Mouse (Mus musculus) forebrain, embryonic 11.5 days (tissue): ENCODE results near the gene Lgals9. TPM values are rescaled to one million over a fixed set of nuclear protein-coding genes. Genes with fewer than 3 reads are reported as not detected.

ENCODE experiments used
- ATAC-seq: fragments of 200-750 bp; cut with Nextera tagmentation; replicated peaks from 2 replicates; pipeline ENCODE4 v1.8.0; 2017; ENCODE audit warnings: moderate TSS enrichment; ENCODE audit not compliant: low FRiP score
- DNase-seq: peaks from one replicate; pipeline ENCODE4 v3.0.0-alpha.2; 2017; ENCODE audit warnings: low spot score
- H3K27ac ChIP-seq: fragments of 300-500 bp; sonication (generic); 2 replicates; pipeline ENCODE4 v1.5.1; 2014; ENCODE audit warnings: low read depth, low read length
- H3K27me3 ChIP-seq: fragments of 300-500 bp; sonication (generic); 2 replicates; pipeline ENCODE4 v1.6.1; 2014; ENCODE audit warnings: mild to moderate bottlenecking, low read length, mixed read lengths; ENCODE audit not compliant: control insufficient read depth, insufficient read depth
- H3K36me3 ChIP-seq: fragments of 300-500 bp; sonication (generic); 2 replicates; pipeline ENCODE4 v1.6.1; 2014; ENCODE audit warnings: mild to moderate bottlenecking, low read length, moderate library complexity, mixed read lengths; ENCODE audit not compliant: control insufficient read depth, insufficient read depth
- H3K4me1 ChIP-seq: fragments of 300-500 bp; sonication (generic); replicated peaks from 2 replicates; pipeline ENCODE4 v1.6.1; 2014; ENCODE audit warnings: low read length, mixed read lengths; ENCODE audit not compliant: control insufficient read depth, insufficient read depth
- H3K4me2 ChIP-seq: fragments of 300-500 bp; sonication (generic); 2 replicates; pipeline ENCODE4 v1.6.1; 2014; ENCODE audit warnings: low read depth, mild to moderate bottlenecking, low read length, moderate library complexity, mixed read lengths; ENCODE audit not compliant: severe bottlenecking
- H3K4me3 ChIP-seq: fragments of 300-500 bp; sonication (generic); 2 replicates; pipeline ENCODE4 v1.5.1; 2014; ENCODE audit warnings: low read depth, low read length
- H3K9ac ChIP-seq: fragments of 300-500 bp; sonication (generic); 2 replicates; pipeline ENCODE4 v1.6.1; 2014; ENCODE audit warnings: low read length
- H3K9me3 ChIP-seq: fragments of 300-500 bp; sonication (generic); 2 replicates; pipeline ENCODE4 v1.6.1; 2016; ENCODE audit warnings: low read length, mixed read lengths; ENCODE audit not compliant: control insufficient read depth
- WGBS: fragments of 180-500 bp; shearing (Covaris S2); extraction: QIAGEN DNeasy Blood & Tissue Kit; methylation state at CpG from one replicate; pipeline ENCODE4 v1.1.7; 2014; 5-methylcytosine and 5-hydroxymethylcytosine counted together
- polyA plus RNA-seq: library from polyadenylated mRNA; unstranded; fragments of >200 nt; fragmentation: Nextera tagmentation; extraction: Ambion mirVana; gene quantifications from 2 replicates; pipeline ENCODE4 v1.2.1, GENCODE M21; 2014

Gene Lgals9
- polyA plus RNA-seq, 1 experiment from 2014 or later = 3.7 TPM

- no peaks in the 10 kb centered on the region for H3K9me3 ChIP-seq
- H3K9ac ChIP-seq = no peak overlapping the region
- ATAC-seq (no peak), DNase-seq (no peak)
- 59% methylated on average over 8 of the region's 8 CpGs for WGBS
- no peak overlapping the region for H3K4me3 ChIP-seq
- no peak overlapping the region for H3K4me2 ChIP-seq
- no peaks in the 10 kb centered on the region for H3K27me3 ChIP-seq
- no peaks in the 10 kb centered on the region for H3K36me3 ChIP-seq
- H3K4me1 ChIP-seq = no peaks in the 10 kb centered on the region; the same call in 1 of the 2 replicates
- H3K27ac ChIP-seq = no peak overlapping the region
These were observed 11.9 kb downstream of the Lgals9 start for GRCm38 (mm10) chr11:78972811-78973351.

GRCm38 (mm10) chr11:78972328-78972727, 12.4 kb downstream of the Lgals9 start:
- no peak for DNase-seq
- 62% methylated on average over 6 of the region's 6 CpGs for WGBS
- H3K9ac ChIP-seq = no peak overlapping the region
- no peaks in the 10 kb centered on the region for H3K36me3 ChIP-seq
- H3K27ac ChIP-seq = no peak overlapping the region
- H3K4me2 ChIP-seq = no peak overlapping the region
- H3K9me3 ChIP-seq = no peaks in the 10 kb centered on the region
- H3K27me3 ChIP-seq = no peaks in the 10 kb centered on the region
- H3K4me1 ChIP-seq = no peaks in the 10 kb centered on the region; the same call in 1 of the 2 replicates
- no peak for ATAC-seq
- H3K4me3 ChIP-seq = no peak overlapping the region

- WGBS = 91% methylated on average over 3 of the region's 3 CpGs
These were observed 13.0 kb downstream of the Lgals9 start for GRCm38 (mm10) chr11:78971746-78972145.

GRCm38 (mm10) chr11:78971096-78971495, 13.7 kb downstream of the Lgals9 start:
- Histone ChIP-seq H3K9me3 (no peaks in the 10 kb centered on the region), H3K27ac (no peak overlapping the region), H3K27me3 (no peaks in the 10 kb centered on the region), H3K4me3 (no peak overlapping the region), H3K36me3 (no peaks in the 10 kb centered on the region), H3K4me2 (no peak overlapping the region), H3K4me1 (no peaks in the 10 kb centered on the region; the same call in 1 of the 2 replicates), H3K9ac (no peak overlapping the region)
- WGBS = 86% methylated on average over 8 of the region's 8 CpGs
- DNase-seq = no peak
- ATAC-seq = no peak

More at GRCm38 (mm10) chr11:78971746-78972145, 13.0 kb downstream of the Lgals9 start:
- H3K27ac ChIP-seq = no peak overlapping the region; the same call in 1 of the 2 replicates
- H3K9ac ChIP-seq = no peak overlapping the region
- no peak overlapping the region for H3K4me3 ChIP-seq
- H3K4me1 ChIP-seq = no peaks in the 10 kb centered on the region; the same call in 1 of the 2 replicates
- DNase-seq (peak; percentile 31), ATAC-seq (no peak)
- H3K36me3 ChIP-seq = no peaks in the 10 kb centered on the region
- H3K4me2 ChIP-seq = no peak overlapping the region
- no peaks in the 10 kb centered on the region for H3K9me3 ChIP-seq
- no peaks in the 10 kb centered on the region for H3K27me3 ChIP-seq

- H3K27ac ChIP-seq = no peak overlapping the region
- no peak overlapping the region for H3K4me2 ChIP-seq
- H3K4me3 ChIP-seq = no peak overlapping the region
- no peak overlapping the region for H3K9ac ChIP-seq
- H3K4me1 ChIP-seq = no peaks in the 10 kb centered on the region; the same call in 1 of the 2 replicates
- 84% methylated on average over 4 of the region's 4 CpGs for WGBS
- DNase-seq (no peak), ATAC-seq (no peak)
- no peaks in the 10 kb centered on the region for H3K9me3 ChIP-seq
- no peaks in the 10 kb centered on the region for H3K36me3 ChIP-seq
- H3K27me3 ChIP-seq = no peaks in the 10 kb centered on the region
These were observed 16.6 kb downstream of the Lgals9 start for GRCm38 (mm10) chr11:78968121-78968520.

GRCm38 (mm10) chr11:78967371-78967770, 17.4 kb downstream of the Lgals9 start:
- Histone ChIP-seq H3K27me3 (no peaks in the 10 kb centered on the region), H3K9me3 (no peaks in the 10 kb centered on the region), H3K4me3 (no peak overlapping the region), H3K4me2 (no peak overlapping the region), H3K27ac (no peak overlapping the region), H3K36me3 (no peaks in the 10 kb centered on the region), H3K4me1 (no peaks in the 10 kb centered on the region), H3K9ac (no peak overlapping the region)
- WGBS = 27% methylated on average over 4 of the region's 4 CpGs
- DNase-seq (no peak), ATAC-seq (no peak)

GRCm38 (mm10) chr11:78961221-78961620, 23.5 kb downstream of the Lgals9 start:
- no peaks in the 10 kb centered on the region for H3K9me3 ChIP-seq
- H3K4me2 ChIP-seq = no peak overlapping the region
- ATAC-seq (no peak), DNase-seq (no peak)
- H3K4me1 ChIP-seq = no peaks in the 10 kb centered on the region
- no peak overlapping the region for H3K9ac ChIP-seq
- 79% methylated on average over 5 of the region's 5 CpGs for WGBS
- no peaks in the 10 kb centered on the region for H3K27me3 ChIP-seq
- no peak overlapping the region for H3K27ac ChIP-seq
- no peaks in the 10 kb centered on the region for H3K36me3 ChIP-seq
- H3K4me3 ChIP-seq = no peak overlapping the region

GRCm38 (mm10) chr11:78959841-78960520, 24.8 kb downstream of the Lgals9 start:
- Histone ChIP-seq H3K4me3 (no peak overlapping the region), H3K4me2 (no peak overlapping the region), H3K27ac (no peak overlapping the region), H3K9me3 (no peaks in the 10 kb centered on the region), H3K36me3 (no peaks in the 10 kb centered on the region), H3K9ac (no peak overlapping the region), H3K4me1 (no peaks in the 10 kb centered on the region), H3K27me3 (no peaks in the 10 kb centered on the region)
- 65% methylated on average over 5 of the region's 5 CpGs for WGBS
- DNase-seq = no peak
- ATAC-seq = no peak

- Histone ChIP-seq H3K27ac (no peak overlapping the region), H3K4me1 (no peaks in the 10 kb centered on the region), H3K27me3 (no peaks in the 10 kb centered on the region), H3K36me3 (no peaks in the 10 kb centered on the region), H3K9me3 (no peaks in the 10 kb centered on the region), H3K4me3 (no peak overlapping the region), H3K9ac (no peak overlapping the region), H3K4me2 (no peak overlapping the region)
- DNase-seq (no peak), ATAC-seq (no peak)
- WGBS = 75% methylated on average over 8 of the region's 8 CpGs
These were observed 25.4 kb downstream of the Lgals9 start for GRCm38 (mm10) chr11:78959367-78959766.
